Mouse (Mus musculus) CH12.LX (cell line): ENCODE measurements around the gene Phactr1. TPM values are rescaled to one million over a fixed set of nuclear protein-coding genes. Genes with fewer than 3 reads are reported as not detected.

Source experiments
- DNase-seq: peaks from one replicate; pipeline ENCODE4 v3.0.0-alpha.2; 2013; ENCODE audit errors: extremely low read depth
- H3K27ac ChIP-seq: 2 replicates; pipeline ENCODE4 v1.5.1; 2012; ENCODE audit warnings: low read depth, mild to moderate bottlenecking, control low read depth, moderate library complexity; ENCODE audit not compliant: insufficient read depth
- H3K27me3 ChIP-seq: replicated peaks from 2 replicates; pipeline ENCODE3; 2012; ENCODE audit warnings: inconsistent platforms
- H3K36me3 ChIP-seq, 2 experiments: replicated peaks in 1 of 2; 2 replicates each; pipeline versions ENCODE3 to v1.6.1; 2012; ENCODE audit warnings: inconsistent platforms in 1 of 2, low read length in 1 of 2, mild to moderate bottlenecking in 1 of 2, mixed read lengths in 1 of 2, moderate library complexity in 1 of 2; ENCODE audit not compliant: control insufficient read depth in 1 of 2, insufficient read depth in 1 of 2
- H3K4me1 ChIP-seq, 2 experiments: 2 replicates each; pipeline ENCODE4 v1.6.1; 2012; ENCODE audit warnings: inconsistent platforms in 1 of 2, moderate library complexity in 1 of 2; ENCODE audit not compliant: insufficient read depth in 2 of 2, control insufficient read depth in 1 of 2
- H3K4me2 ChIP-seq: 2 replicates; pipeline ENCODE4 v1.6.1; 2012; ENCODE audit warnings: low read depth, mild to moderate bottlenecking, control low read depth; ENCODE audit not compliant: poor library complexity, insufficient read depth, severe bottlenecking
- H3K4me3 ChIP-seq, 3 experiments: fragments of 150-350 bp in 1 of 3; sonication (generic) in 1 of 3; replicated peaks in 1 of 3; 2 replicates each; pipeline versions ENCODE3 to v1.5.1; 2011 to 2012; ENCODE audit warnings: low read depth in 2 of 3, low read length in 2 of 3, mild to moderate bottlenecking in 2 of 3, moderate library complexity in 2 of 3, control low read depth in 1 of 3, improper control_type of control experiment in 1 of 3, inconsistent platforms in 1 of 3, mixed read lengths in 1 of 3; ENCODE audit not compliant: poor library complexity in 1 of 3
- H3K79me2 ChIP-seq: replicated peaks from 2 replicates; pipeline ENCODE4 v1.6.1; 2012; ENCODE audit warnings: mild to moderate bottlenecking, moderate library complexity; ENCODE audit not compliant: control insufficient read depth, poor library complexity, insufficient read depth, severe bottlenecking; ENCODE audit errors: extremely low read depth
- H3K9ac ChIP-seq: 2 replicates; pipeline ENCODE4 v1.6.1; 2012; ENCODE audit warnings: low read depth, mild to moderate bottlenecking, control low read depth, moderate library complexity; ENCODE audit not compliant: insufficient read depth
- H3K9me3 ChIP-seq: replicated peaks from 2 replicates; pipeline ENCODE3; 2012; ENCODE audit warnings: low read length, inconsistent platforms, mixed read lengths
- CHD2 ChIP-seq: IDR thresholded peaks from 2 replicates; pipeline ENCODE4 v1.6.1; 2011; ENCODE audit warnings: low read length, improper control_type of control experiment
- CTCF ChIP-seq, 2 experiments: IDR thresholded peaks in 1 of 2; conservative IDR thresholded peaks in 1 of 2; 2 replicates each; pipeline ENCODE4 v1.5.1; 2011 to 2012; ENCODE audit warnings: low read depth in 2 of 2, low read length in 2 of 2, improper control_type of control experiment in 1 of 2, inconsistent platforms in 1 of 2, mild to moderate bottlenecking in 1 of 2, moderate library complexity in 1 of 2
- ELF1 ChIP-seq: IDR thresholded peaks from 2 replicates; pipeline ENCODE4 v1.6.1; 2014; ENCODE audit warnings: low read depth, mild to moderate bottlenecking, inconsistent platforms, low read length, improper control_type of control experiment
- EP300 ChIP-seq: IDR thresholded peaks from 2 replicates; pipeline ENCODE4 v1.6.1; 2011; ENCODE audit warnings: low read length, improper control_type of control experiment
- ETS1 ChIP-seq: conservative IDR thresholded peaks from 2 replicates; pipeline ENCODE4 v1.6.1; 2012; ENCODE audit warnings: low read depth, mild to moderate bottlenecking, inconsistent platforms, low read length, improper control_type of control experiment, moderate library complexity
- IRF4 ChIP-seq: IDR thresholded peaks from 2 replicates; pipeline ENCODE4 v1.6.1; 2014; ENCODE audit warnings: low read depth, mild to moderate bottlenecking, inconsistent platforms, low read length, improper control_type of control experiment
- JUND ChIP-seq: conservative IDR thresholded peaks from 2 replicates; pipeline ENCODE4 v1.6.1; 2011; ENCODE audit warnings: low read depth, low read length, improper control_type of control experiment
- KAT2A ChIP-seq: IDR thresholded peaks from 2 replicates; pipeline ENCODE4 v1.6.1; 2012; ENCODE audit warnings: low read length, improper control_type of control experiment, inconsistent platforms; ENCODE audit not compliant: insufficient replicate concordance
- MAX ChIP-seq: IDR thresholded peaks from 2 replicates; pipeline ENCODE4 v1.6.1; 2011; ENCODE audit warnings: low read length, improper control_type of control experiment
- MAZ ChIP-seq: IDR thresholded peaks from 2 replicates; pipeline ENCODE4 v1.6.1; 2012; ENCODE audit warnings: low read depth, mild to moderate bottlenecking, inconsistent platforms, low read length, improper control_type of control experiment, moderate library complexity
- MEF2A ChIP-seq: IDR thresholded peaks from 2 replicates; pipeline ENCODE4 v1.6.1; 2014; ENCODE audit warnings: low read depth, mild to moderate bottlenecking, inconsistent platforms, low read length, improper control_type of control experiment, borderline replicate concordance
- MXI1 ChIP-seq: IDR thresholded peaks from 2 replicates; pipeline ENCODE4 v1.6.1; 2011; ENCODE audit warnings: mild to moderate bottlenecking, low read depth, low read length, improper control_type of control experiment
- MYC ChIP-seq: IDR thresholded peaks from 2 replicates; pipeline ENCODE4 v1.6.1; 2011; ENCODE audit warnings: low read depth, mild to moderate bottlenecking, improper control_type of control experiment, low read length
- POLR2AphosphoS2 ChIP-seq: IDR thresholded peaks from 2 replicates; pipeline ENCODE4 v1.6.1; 2011; ENCODE audit warnings: low read depth, low read length, improper control_type of control experiment
- RCOR1 ChIP-seq: conservative IDR thresholded peaks from 2 replicates; pipeline ENCODE4 v1.6.1; 2012; ENCODE audit warnings: low read depth, mild to moderate bottlenecking, inconsistent platforms, low read length, improper control_type of control experiment
- SIN3A ChIP-seq: IDR thresholded peaks from 2 replicates; pipeline ENCODE4 v1.6.1; 2012; ENCODE audit warnings: low read length, improper control_type of control experiment, inconsistent platforms
- SMC3 ChIP-seq: IDR thresholded peaks from 2 replicates; pipeline ENCODE4 v1.6.1; 2011; ENCODE audit warnings: low read depth, low read length, improper control_type of control experiment
- TBP ChIP-seq: conservative IDR thresholded peaks from 2 replicates; pipeline ENCODE4 v1.6.1; 2011; ENCODE audit warnings: low read depth, low read length, improper control_type of control experiment
- TCF12 ChIP-seq: IDR thresholded peaks from 2 replicates; pipeline ENCODE4 v1.6.1; 2014; ENCODE audit warnings: low read depth, mild to moderate bottlenecking, inconsistent platforms, low read length, improper control_type of control experiment
- UBTF ChIP-seq: IDR thresholded peaks from 2 replicates; pipeline ENCODE4 v1.6.1; 2012; ENCODE audit warnings: low read depth, mild to moderate bottlenecking, inconsistent platforms, low read length, improper control_type of control experiment, moderate library complexity
- ZNF384 ChIP-seq: IDR thresholded peaks from 2 replicates; pipeline ENCODE4 v1.6.1; 2012; ENCODE audit warnings: low read depth, low read length, improper control_type of control experiment, inconsistent platforms
- dilution Hi-C: fragments of 300-500 bp; cut with MboI; formaldehyde crosslinking; loops from 2 replicates; pipeline ENCODE4 v1.14.3; 2020; ENCODE audit warnings: low sequenced_read_pairs; ENCODE audit not compliant: extremely low pct_unique_long_range_greater_than_20kb, extremely low pct_ligation_motif_present
- in situ Hi-C: fragments of 300-500 bp; cut with MboI; formaldehyde crosslinking; loops from 3 replicates; pipeline ENCODE4 v1.14.3; 2019; ENCODE audit warnings: low sequenced_read_pairs, low pct_ligation_motif_present, low pct_unique_long_range_greater_than_20kb, mixed read lengths
- polyA plus RNA-seq: library from polyadenylated mRNA; unstranded; fragments of >175 nt; gene quantifications from 2 replicates; pipeline ENCODE4 v1.2.1, GENCODE M21; 2012; ENCODE audit warnings: low read depth; ENCODE audit not compliant: insufficient read length
- total RNA-seq, 2 experiments: library from RNA; depleted of rRNA; stranded (reverse); fragments of 300-350 nt in 1 of 2; fragments of >200 nt in 1 of 2; gene quantifications; 2 replicates each; pipeline ENCODE4 v1.2.3; 2012 to 2014

The Phactr1 gene
- total and polyA plus RNA-seq, 3 experiments = 2.0 to 6.1 (median 3.1) TPM

GRCm38 (mm10) chr13:42948717-42949265 is 268.4 kb downstream of the Phactr1 start:
- TF ChIP-seq IRF4 = no peak
- no peak for TF ChIP-seq ETS1
- no peak for TF ChIP-seq KAT2A
- no peak for TF ChIP-seq ZNF384
- TF ChIP-seq TCF12 = no peak
- TF ChIP-seq ELF1 = no peak
- no peak for TF ChIP-seq RCOR1
- no peak for TF ChIP-seq MAX
- no peak for TF ChIP-seq TBP
- no peak for TF ChIP-seq CHD2
- TF ChIP-seq EP300 = no peak
- no peak for TF ChIP-seq MEF2A
- H3K79me2 ChIP-seq = no peaks in the 10 kb centered on the region
- H3K4me1 ChIP-seq = no peaks in the 10 kb centered on the region; a peak in 1 of 4 replicates
- no peak overlapping the region for H3K4me3 ChIP-seq
- H3K4me2 ChIP-seq = no peak overlapping the region
- peaks cover 1% of the 10 kb centered on the region for H3K27me3 ChIP-seq
- in situ Hi-C loops (no loop called here), dilution Hi-C loops (no loop called here)
- DNase-seq = no peak
- no peak overlapping the region for H3K9ac ChIP-seq
- H3K36me3 ChIP-seq = no peaks in the 10 kb centered on the region
- H3K9me3 ChIP-seq = no peaks in the 10 kb centered on the region
- H3K27ac ChIP-seq = no peak overlapping the region

- Histone ChIP-seq H3K9ac (no peak overlapping the region), H3K4me1 (no peaks in the 10 kb centered on the region; a peak in 1 of 4 replicates), H3K4me3 (no peak overlapping the region), H3K4me2 (no peak overlapping the region), H3K79me2 (no peaks in the 10 kb centered on the region), H3K27me3 (peaks cover 1% of the 10 kb centered on the region), H3K27ac (no peak overlapping the region), H3K36me3 (no peaks in the 10 kb centered on the region), H3K9me3 (no peaks in the 10 kb centered on the region)
- no peak for DNase-seq
- dilution Hi-C loops (no loop called here), in situ Hi-C loops (no loop called here)
- no peak for TF ChIP-seq IRF4
- TF ChIP-seq MYC = no peak
- no peak for TF ChIP-seq UBTF
- no peak for TF ChIP-seq MXI1
- no peak for TF ChIP-seq MAZ
- TF ChIP-seq TBP = no peak
- TF ChIP-seq SMC3 = no peak
- TF ChIP-seq CTCF (conservative IDR thresholded peaks at IDR 0.05 in 1 of 2, IDR thresholded peaks at IDR 0.05 in 1 of 2; ENCODE audit: low read depth in 2 of 2, low read length in 2 of 2) = no peak
- TF ChIP-seq ZNF384 = no peak
- TF ChIP-seq JUND = no peak
- no peak for TF ChIP-seq SIN3A
- TF ChIP-seq EP300 = no peak
- no peak for TF ChIP-seq RCOR1
- TF ChIP-seq POLR2AphosphoS2 = no peak
Measured at GRCm38 (mm10) chr13:42949336-42949735, 268.9 kb downstream of the Phactr1 start.
